Mouse (Mus musculus): ENCODE results near the gene Sox10. TPM values are rescaled to one million over a fixed set of nuclear protein-coding genes. Genes with fewer than 3 reads are reported as not detected.
A peak's percentile ranks its signal among the peaks of the same experiment; 100 is the strongest.

Gene Sox10
- total RNA-seq, 2 experiments from 2014 or later: 27.7 to 30.4 TPM

DNA sequence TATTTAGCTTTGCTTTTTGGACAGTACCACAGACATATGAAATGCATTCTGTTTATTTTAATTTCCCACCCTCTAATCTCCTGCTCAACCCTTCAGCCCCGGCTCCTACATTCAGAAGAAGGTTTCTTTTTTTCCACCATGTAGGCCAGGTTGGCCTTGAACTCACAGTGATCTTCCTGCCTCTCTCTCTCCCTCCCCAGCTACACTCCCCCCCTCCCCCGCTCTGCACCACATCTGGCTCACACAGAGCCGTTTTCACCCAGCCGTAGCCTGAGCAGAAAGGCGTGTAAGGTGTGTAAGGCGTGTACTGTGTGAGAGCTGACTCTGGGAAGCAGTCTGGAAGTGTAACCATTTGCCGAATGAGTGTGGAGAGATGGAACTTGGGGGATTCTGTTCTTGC, 35.7 kb downstream of the Sox10 start:
- no peak for TF ChIP-seq CTCF (conservative IDR thresholded peaks at IDR 0.05)
- DNase-seq (ENCODE audit: low spot score in 2 of 2): no peak
- H3K4me3 ChIP-seq: no peak overlapping the region
- no peak overlapping the region for H3K27ac ChIP-seq

DNA sequence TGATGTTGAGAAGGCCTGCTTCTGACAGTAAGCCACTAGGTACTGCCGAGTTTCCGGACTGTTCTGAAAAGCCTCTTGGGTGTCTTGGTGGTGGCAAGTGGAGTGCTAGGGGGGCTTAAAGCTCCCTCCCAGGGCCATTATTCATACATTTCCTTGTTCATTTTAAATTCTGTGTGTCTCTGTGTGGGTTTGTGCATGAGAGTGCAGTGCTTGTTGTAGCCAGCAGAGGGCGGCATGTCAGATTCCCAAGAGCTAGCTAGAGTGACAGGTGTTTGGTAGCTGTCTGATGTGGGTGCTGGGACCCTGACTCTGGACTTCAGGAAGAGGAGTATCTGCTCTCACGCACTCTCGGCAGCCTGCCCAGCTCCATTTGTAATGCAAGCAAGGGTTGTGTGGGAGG, 36.8 kb downstream of the Sox10 start:
- no peak for DNase-seq (ENCODE audit: low spot score in 2 of 2)
- H3K27ac ChIP-seq: no peak overlapping the region
- H3K4me3 ChIP-seq: no peak overlapping the region
- TF ChIP-seq CTCF (conservative IDR thresholded peaks at IDR 0.05): peak; percentile 74

DNA sequence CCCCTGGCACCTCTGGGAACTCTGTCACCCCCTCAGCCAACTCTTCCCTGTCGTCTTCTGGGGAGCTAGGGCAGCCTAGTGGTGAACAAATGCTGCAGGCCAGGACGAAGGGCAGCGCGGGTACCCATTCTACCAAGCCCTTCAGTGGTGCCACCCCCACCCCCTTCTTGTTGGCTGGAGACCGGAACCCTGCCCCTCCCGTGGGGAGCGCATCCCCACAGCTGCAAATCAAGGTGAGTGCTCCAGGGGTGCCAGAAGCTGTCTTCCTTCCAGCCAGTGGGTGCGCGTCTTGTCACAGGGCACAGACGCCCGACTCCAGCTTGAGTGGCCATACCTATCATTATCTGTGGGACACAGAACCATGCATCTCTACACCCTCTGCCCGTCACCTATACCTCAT, 37.9 kb downstream of the Sox10 start:
- Histone ChIP-seq H3K27ac (no peak overlapping the region), H3K4me3 (no peak overlapping the region)
- DNase-seq (ENCODE audit: low spot score in 2 of 2): no peak
- TF ChIP-seq CTCF (conservative IDR thresholded peaks at IDR 0.05): no peak

DNA sequence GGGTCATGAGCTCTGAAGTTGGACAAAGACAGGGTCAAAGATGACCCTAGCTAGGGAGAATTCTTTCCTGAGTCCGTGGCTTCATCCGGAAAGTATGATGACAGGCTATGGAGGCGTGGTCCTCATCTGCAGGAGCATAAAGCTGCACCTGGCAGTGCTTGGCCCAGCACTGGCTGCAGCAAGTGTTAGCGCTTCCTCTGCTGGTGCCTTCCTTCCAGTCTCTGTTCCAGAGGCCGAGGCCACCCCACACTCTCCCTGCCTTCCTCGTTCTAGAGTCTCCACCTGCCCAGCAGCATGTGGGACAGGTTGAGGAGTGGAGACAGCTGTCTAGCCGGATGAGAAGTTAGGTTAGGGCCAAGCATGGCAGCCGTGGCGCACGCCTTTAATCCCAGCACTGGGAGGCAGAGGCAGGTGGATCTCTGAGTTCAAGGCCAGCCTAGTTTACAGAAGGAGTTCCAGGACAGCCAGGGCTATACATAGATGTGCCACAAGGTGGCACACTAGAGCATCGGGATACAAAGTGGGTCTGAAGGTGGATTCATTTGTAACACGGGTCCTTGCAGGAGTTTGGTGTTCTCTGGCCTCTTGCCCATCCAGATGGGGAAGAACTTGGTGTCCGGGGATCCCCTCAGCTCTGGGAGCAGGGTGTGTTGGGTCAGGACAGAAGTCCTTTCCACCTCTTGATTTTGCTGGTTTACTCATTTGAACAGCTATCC, 38.7 kb downstream of the Sox10 start:
- Histone ChIP-seq H3K27ac (no peak overlapping the region), H3K4me3 (no peak overlapping the region)
- peak in 1 of 2 experiments; percentile 61 for DNase-seq (ENCODE audit: low spot score in 2 of 2)
- TF ChIP-seq CTCF (conservative IDR thresholded peaks at IDR 0.05): peak; percentile 81

DNA sequence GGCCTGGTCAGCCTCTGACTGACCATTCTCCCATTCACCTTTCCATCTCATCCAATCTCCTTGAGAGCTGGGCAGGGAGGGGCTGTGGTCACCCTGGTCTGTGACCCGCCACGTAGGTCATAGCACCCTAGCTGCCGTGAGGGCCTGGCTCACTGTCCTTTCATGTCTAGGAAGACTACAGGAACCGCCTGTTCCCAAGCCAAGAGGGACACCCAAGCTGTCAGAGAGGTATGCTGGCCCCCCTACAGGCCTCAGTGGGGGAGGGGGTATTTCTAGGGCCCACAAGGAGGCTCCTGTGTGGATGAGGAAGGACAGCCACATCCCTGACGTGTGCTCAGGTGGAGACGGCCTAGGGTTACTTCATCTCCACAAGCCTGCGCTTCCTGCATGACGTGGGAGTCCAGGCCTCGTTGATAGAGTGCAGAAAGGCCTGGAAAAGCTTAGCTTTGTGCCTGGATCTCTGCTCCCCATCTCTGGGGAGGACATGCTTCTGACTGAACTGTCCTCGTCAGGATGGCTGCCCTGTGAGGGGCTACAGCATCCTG, 40.6 kb downstream of the Sox10 start:
- no peak for TF ChIP-seq CTCF (conservative IDR thresholded peaks at IDR 0.05)
- no peak for DNase-seq (ENCODE audit: low spot score in 2 of 2)
- H3K4me3 ChIP-seq: no peak overlapping the region
- H3K27ac ChIP-seq: peak overlapping the region; percentile 7; the same call in 1 of the 2 replicates

DNA sequence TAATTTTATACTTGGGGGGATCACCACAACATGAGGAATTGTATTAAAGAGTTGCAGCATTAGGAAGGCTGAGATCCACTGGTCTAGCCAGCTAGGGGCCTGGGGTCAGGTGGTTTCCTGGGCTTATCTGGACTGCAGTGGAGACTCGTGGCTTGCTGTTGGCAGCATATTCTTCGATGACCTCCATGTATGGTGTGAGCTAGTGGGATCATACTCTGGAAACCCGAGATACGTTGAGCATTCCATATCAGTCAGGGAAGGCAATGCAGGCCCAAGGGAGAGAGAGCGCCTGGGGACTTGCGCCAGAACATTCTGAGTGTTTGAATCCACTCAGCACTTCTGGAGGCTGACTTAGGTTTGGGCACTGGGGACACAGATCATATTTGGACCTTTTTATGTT, 41.3 kb downstream of the Sox10 start:
- H3K27ac ChIP-seq: peak overlapping the region; percentile 47; the same call in 1 of the 2 replicates

DNA sequence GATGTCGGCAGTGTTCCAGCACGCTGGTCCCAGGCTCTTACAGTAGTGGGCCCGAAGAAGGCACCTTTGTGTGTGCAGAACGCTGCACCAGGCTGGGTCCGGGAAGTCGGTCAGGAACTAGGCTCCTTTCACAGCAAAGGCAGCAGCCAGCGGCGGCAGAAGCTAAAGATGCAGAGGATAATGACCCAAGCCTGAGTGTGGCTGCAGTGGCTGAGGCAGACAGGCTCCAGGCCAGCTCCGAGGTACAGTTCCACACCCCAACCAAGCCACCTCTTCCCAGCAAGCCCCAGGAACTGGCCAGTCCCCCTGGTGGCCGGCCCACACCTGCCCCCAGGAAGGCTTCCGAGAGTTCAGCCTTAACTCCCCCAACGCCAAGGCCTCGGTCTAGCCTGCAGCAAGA, 42.5 kb downstream of the Sox10 start:
- no peak for DNase-seq (ENCODE audit: low spot score in 2 of 2)

More for the DNA sequence above, 41.3 kb downstream of the Sox10 start:
- no peak for DNase-seq (ENCODE audit: low spot score in 2 of 2)
- TF ChIP-seq CTCF (conservative IDR thresholded peaks at IDR 0.05): no peak
- no peak overlapping the region for H3K4me3 ChIP-seq

DNA sequence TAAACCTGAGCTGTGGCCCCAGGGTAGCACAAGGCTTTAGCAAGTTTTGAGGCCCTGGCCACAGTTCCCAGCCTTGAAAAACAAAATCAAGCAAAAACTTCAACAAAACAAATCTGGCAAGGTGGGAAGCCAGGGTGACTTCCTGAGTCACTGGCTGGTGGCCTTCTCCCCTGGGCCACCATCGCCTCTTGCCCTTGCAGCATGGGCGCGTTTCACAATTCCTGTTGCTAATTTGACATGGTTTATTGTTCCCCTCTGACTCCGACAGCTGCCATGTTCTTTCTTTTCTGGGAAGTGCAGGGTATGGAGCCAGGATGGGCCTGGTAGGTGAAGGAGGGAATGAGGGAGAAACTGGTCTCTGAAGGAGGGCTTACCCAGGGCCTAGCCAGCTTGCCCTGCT, 42.9 kb downstream of the Sox10 start:
- TF ChIP-seq CTCF (conservative IDR thresholded peaks at IDR 0.05): no peak
- no peak overlapping the region for H3K4me3 ChIP-seq
- DNase-seq (ENCODE audit: low spot score in 2 of 2): no peak
- H3K27ac ChIP-seq: 0 out of 2 replicates have a peak overlapping the region, but pooled peaks have one; percentile 1

More for the DNA sequence above, 42.5 kb downstream of the Sox10 start:
- TF ChIP-seq CTCF (conservative IDR thresholded peaks at IDR 0.05): 0 out of 2 replicates have a peak, but pooled peaks have one; percentile 7
- Histone ChIP-seq H3K4me3 (no peak overlapping the region), H3K27ac (0 out of 2 replicates have a peak overlapping the region, but pooled peaks have one; percentile 1)

DNA sequence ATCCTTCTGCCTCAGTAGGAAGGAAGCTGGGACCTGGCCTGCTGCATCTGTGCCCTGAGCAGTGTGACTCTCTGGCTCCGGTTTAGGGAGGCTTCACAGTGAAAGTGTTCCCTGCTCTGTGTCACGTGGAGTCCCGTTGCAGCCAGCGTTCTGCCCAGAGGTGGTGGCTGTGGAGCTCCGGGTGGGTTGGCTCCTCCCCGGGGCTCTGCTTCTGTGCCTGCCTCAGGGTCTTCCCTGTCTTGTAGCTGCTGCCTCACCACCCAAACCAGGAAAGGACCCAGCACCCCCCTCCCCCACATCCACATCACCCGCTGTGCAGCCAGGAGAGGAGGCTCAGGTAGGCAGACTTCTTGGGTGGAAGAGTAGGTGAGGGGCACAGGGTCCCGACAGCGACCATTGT, 45.5 kb downstream of the Sox10 start:
- Histone ChIP-seq H3K27ac (no peak overlapping the region), H3K4me3 (no peak overlapping the region)
- TF ChIP-seq CTCF (conservative IDR thresholded peaks at IDR 0.05): no peak
- no peak for DNase-seq (ENCODE audit: low spot score in 2 of 2)

DNA sequence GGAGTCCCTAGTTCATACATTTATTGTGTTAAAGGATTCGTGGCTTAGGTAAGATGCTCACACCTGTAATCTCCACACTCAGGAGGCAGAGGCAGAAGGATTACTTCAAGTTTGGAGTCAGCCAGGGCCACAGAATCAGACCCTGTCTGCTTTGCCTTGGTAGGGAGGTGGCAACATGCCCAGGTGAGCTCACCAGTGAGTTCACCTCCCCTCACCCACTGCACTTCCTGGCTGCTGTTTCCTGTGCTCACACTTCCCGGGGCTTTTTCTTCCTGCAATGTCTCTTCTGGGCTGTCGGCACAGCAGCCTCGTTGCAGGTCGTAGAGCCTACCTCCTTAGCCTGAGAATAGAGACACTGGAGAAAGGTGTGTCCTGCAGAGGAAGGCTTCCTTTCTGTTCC, 49.8 kb downstream of the Sox10 start:
- no peak for TF ChIP-seq CTCF (conservative IDR thresholded peaks at IDR 0.05)
- DNase-seq (ENCODE audit: low spot score in 2 of 2): no peak
- H3K27ac ChIP-seq: peak overlapping the region; percentile 14; the same call in 1 of the 2 replicates
- no peak overlapping the region for H3K4me3 ChIP-seq

DNA sequence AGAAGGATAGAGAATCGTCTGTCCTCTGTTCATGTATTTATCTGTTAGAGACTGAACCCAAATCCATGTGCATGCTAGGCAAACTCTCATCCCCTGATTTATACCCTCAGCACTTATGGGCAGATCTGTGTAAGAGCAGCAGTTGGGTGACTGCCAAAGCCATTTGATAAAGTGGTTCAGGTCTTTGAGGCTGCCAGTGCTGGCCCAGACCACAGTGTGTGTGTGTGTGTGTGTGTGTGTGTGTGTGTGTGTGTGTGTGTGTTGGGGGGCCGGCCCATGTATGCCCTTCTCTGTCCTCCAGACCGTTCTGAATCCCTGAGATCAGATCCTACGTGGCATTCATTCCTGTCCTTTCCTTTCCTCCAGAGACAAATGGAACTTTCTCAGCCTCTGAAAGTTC, 53.3 kb downstream of the Sox10 start:
- peak overlapping the region; percentile 96 for H3K27ac ChIP-seq
- H3K4me3 ChIP-seq: no peak overlapping the region
- no peak for TF ChIP-seq CTCF (conservative IDR thresholded peaks at IDR 0.05)
- no peak for DNase-seq (ENCODE audit: low spot score in 2 of 2)

DNA sequence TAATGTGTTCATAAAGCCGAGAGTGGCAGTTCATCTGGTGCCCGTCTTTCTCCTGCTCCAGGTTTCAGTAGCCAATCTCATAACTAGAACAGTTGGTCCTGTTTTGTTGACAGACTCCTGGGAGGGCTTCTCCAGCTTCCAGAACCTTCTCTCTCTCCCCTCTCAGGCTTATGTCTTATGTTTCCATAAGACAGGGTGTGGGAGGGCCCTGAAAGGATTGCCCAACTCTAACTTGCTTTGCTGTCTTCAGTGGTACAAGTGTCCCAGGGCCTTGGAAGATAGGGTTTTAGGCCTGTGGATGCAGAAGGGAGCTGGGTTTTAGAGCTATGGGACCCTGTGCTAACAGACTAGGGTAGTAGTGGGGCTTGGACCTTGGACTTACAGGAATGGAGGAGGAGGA, 54.5 kb downstream of the Sox10 start:
- TF ChIP-seq CTCF (conservative IDR thresholded peaks at IDR 0.05): no peak
- H3K4me3 ChIP-seq: peak overlapping the region; percentile 95
- peak overlapping the region; percentile 96 for H3K27ac ChIP-seq
- DNase-seq (ENCODE audit: low spot score in 2 of 2): no peak

DNA sequence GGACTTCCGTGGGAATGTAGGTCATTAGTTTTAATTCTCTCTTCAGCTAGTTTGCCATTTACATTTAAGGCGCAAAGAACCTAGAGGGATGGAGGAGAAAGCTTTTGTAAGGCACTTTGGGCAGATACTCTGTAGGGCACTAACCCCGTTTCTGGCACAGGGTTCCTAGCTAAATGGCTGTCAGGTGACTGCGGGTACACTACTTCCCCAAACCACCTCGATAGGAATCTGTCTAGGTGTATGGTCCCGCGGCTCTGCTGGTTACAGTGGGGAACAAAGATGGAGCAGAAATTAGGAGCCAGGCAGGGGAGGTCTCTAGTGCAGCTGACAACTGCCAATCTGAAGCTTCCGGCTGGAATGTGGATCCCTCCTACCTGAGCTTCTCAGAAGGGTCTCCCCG, 55.0 kb downstream of the Sox10 start:
- no peak for TF ChIP-seq CTCF (conservative IDR thresholded peaks at IDR 0.05)
- DNase-seq (ENCODE audit: low spot score in 2 of 2): no peak
- peak overlapping the region; percentile 95 for H3K4me3 ChIP-seq
- peak overlapping the region; percentile 96 for H3K27ac ChIP-seq
